Mouse (Mus musculus) skeletal muscle tissue, adult 2 months (tissue): ENCODE results near the gene Hhat.

Source experiments
- DNase-seq: peaks from one replicate; pipeline ENCODE4 v3.0.0-alpha.2; 2012; ENCODE audit warnings: low read depth, low spot score

The Hhat gene

DNA sequence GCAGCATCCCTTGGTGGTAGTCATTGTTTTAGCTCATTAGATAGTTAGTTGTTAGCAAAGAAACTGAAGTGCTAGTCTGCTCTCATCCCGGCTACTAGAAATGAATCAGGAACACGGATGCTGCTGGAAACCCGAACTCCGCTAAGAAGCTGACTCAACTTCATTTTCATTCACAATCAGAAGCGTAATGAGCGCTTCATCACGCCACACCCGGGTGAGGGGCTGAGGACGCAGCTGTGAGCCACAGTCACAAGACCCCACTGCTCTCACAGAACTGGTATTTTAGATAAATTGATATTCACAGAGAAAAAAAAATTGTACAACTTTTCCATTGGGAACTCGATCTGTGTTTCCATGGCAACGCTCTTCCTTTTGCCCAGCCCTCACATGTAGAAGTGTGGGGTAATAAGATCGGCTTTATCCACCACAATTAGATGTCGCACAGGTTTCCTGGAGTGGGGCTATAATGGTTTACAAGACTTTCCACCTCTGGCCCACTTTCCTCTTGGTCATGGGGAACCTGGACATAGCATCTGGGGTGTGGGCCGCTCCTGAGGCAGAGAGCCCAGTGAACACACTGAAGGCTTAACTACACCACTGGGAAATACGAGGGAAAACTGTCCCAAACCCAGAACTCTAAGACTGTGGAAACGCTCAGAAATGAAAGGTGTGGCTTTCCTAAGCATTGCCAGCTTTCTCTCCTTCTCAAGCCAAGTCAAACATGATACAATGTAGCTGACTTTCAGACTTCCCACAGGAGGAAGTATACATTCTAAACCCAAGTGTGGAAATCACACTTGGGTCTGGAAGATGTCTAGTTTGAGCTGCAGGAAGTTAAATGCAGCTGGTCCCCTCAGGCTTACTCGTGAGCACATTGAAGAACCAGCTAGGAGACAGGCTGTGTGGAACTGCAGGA, 14.3 kb upstream of the Hhat start:
- DNase-seq: peak; percentile 44

DNA sequence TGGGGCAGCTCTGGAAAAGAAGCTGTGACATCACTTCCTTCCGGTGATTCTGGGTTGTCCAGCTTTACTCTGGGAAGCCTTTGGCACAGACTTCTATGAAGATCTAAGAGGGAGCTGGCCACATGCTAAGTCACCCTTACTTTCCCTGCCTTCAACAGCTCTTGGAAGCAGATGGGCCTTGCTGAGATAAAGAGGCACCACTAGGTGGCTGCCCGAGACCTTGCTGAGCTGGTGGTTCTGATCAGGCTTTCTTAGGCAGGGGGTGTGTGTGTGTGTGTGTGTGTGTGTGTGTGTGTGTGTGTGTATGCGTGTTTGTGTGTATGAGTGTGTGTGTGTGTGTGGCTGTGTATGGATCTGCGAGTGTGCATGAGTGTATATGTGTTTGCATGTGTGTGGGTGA, 13.4 kb upstream of the Hhat start:
- peak; percentile 48 for DNase-seq

DNA sequence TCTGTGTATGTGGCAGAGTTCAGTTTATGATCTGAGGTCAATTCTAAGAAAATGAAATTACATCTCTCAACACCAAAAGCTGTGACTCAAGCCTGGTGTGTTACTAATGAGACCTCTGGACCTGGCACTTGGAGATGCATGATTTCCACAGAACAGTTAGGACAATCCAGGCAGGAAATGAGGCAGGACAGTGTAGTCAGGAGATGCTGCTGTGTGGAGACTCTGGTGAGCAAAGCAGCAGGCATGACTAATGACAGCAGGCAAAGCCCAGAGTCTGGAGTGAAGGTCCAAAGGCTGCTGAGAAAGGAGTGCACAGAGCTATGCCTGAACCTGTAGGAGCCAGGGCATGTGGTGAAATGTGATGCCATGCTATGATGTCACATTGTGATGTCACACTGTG, 10.2 kb upstream of the Hhat start:
- no peak for DNase-seq

GRCm38 (mm10) chr1:192778869-192779514, 8.0 kb upstream of the Hhat start:
- DNase-seq: peak; percentile 30

- DNase-seq: no peak
Measured at GRCm38 (mm10) chr1:192778206-192778605, 7.2 kb upstream of the Hhat start.

DNA sequence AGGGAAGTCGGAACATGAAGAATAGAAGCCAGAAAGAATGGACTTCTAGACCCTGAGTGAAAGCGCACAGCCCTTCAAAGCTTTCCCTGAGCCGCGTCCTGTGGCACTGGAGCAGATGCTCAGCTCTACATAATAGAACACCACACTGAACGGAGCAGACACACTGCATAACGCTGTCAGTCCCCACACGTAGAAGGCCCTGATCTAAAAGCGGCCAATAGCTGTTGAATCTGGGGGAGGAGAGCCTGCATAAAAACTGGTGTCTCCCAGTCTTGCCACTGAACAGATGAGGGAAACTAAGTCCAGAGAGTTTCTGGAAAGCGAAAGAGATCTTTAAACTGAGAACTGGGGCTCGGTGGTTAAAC, 911 bp downstream of the Hhat start:
- DNase-seq: no peak

DNA sequence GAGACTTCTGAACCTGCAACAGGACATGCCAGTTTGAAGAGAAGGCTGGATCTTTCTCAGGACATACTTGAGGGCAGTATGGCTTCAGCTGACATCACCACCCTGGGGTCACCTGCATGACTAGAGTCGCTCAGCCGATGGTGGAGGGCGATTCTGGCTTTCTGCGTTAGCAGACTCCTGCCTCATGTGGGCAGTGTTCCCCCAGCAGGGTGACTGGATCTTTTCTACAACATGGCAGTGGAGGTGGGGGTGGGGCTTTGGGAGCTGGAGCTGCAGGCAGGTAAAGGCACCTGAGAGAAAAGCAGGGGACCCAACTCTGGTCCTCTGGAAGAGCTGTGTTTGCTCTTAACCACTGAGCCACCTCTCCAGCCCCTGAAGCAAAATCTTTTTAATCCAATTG, 5.5 kb downstream of the Hhat start:
- no peak for DNase-seq

DNA sequence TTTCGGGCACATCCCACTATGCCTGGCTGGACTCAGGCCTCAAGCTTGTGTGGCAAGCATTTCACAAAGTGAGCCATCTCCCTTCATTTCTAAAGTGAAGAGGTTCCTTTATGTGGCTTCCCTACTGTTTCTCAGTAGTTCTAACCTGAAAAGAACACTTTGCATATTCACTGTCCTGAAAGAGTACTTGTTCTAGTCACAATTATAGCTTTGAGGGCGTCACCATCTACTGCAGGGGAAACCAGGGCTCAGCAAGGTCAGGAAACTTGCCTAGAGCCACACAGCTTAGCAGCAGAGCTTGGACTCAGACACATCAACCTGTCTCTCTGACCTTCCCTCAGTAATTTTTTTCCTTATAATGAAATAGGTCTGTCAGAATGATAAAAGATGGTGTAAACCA, 6.5 kb downstream of the Hhat start:
- DNase-seq: no peak

DNA sequence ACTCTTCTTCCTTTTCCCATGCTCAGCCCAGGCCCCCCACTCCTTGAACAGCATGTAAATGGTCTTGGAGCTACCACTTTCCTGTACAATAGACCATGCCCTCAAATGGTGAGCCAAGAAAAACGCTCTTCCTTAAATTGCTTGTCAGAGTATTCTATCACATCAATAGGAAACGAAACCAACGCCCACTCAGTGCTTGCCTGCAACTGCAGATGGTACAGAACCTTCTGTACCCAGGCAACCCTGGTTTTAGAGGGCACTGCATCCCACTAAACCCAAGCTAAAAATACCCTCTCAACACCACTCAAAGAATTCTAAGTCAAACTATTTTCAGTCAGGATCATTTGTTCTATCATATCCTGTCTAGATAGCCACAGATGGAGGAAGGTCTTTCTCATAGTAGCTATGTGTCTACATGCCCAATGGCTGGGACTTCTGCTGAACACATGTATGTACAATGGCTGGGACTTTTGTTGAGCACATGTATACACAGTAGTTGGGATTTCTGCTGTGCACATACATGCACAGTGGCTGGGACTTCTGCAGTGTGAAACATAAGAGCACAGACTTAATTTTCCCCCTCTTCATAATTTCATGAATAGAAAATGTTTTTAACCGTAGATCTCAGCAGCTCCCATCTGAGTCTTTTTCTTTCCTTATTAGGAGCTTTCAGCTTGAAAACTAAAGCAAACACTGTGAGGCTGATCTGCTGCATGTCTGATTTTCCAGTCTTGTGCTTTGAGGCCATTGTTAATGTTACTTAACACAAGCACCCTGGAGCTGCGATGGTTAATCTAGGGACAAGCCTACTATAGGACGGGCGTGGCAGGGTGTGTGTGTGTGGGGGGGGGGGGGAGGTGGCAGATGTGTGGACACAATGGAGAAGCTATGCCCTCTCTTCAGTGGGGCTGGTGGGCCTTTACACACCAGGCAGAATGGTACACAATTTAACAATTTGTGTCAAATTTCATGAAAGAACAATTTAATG, 7.8 kb downstream of the Hhat start:
- no peak for DNase-seq

DNA sequence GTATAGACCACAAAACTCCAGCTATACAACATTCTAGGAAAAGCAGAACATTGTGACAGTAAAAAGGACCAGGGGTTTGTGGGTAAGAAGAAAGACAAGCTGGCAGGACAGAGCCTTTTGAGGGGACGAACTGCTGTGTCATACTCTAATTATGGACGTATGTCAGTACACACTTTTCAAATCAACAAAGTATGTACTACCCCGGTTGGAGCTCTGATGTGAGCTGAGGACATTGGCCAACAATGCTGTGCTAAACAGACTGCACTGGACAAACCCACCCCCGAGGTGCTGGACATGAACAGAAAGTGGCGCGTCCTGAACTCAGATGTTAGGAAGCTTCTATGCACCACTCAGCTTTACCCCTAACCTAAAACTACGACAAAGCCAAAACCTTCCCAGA, 14.3 kb downstream of the Hhat start:
- no peak for DNase-seq

DNA sequence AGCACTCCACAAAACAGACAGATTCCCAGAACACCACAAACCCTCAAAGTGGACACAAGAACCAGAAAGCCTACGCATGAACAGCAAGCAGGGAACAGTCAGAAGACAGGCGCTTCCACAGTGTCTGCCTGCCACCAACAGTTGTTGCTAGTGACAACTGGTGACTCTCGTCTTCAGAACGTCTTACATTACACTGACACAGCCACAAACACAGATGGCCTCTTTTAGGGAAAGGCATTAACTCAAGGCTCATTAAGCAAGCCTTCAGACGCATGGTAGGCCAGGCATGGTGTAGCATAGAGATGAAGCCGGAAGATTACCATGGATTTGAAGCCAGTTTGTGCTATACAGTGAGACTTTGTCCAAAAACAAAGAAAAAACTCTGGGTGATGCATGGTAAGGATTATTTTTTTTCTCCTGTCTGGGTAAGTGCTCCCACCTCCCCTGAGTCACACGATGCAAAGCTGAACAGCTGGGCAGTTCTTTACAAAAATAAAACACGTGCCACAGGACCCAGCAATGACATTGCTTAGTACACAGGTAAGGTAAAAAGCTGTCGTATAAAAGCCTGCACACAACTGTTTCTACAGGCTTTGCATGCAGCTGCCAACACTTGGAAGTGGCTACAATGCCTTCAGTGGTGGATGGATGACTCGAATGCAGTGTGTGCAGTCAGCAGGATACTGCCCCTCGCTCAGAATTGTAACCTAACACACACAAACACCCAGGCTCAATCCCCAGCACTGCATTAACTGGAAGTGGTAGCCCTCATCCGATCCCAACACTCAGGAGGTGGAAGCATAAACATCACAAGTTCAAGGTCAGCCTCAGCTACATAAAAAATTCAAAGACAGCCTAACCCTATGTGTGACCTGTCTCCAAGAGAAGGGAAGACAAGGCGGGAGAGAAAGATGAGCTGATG, 15.1 kb downstream of the Hhat start:
- no peak for DNase-seq

- DNase-seq: no peak
Measured at GRCm38 (mm10) chr1:192755246-192755645, 15.8 kb downstream of the Hhat start.

DNA sequence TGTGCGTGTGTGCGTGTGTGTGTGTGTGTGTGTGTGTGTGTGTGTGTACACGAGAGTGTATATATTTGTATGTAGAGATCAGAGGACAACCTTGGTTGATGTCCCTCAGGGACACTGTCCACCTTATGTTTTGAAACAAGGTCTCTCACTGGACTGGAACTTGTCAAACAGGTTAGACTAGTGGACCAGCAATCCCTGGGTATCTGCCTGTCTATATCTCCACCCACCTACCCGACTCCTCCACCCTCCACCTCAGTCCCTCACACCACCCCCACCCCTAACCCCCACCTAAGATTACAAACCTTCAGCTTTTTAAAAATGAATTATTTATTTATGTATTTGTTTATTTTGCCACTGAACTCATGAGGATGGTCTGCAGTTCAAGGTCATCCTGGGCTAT, 16.8 kb downstream of the Hhat start:
- DNase-seq: no peak

DNA sequence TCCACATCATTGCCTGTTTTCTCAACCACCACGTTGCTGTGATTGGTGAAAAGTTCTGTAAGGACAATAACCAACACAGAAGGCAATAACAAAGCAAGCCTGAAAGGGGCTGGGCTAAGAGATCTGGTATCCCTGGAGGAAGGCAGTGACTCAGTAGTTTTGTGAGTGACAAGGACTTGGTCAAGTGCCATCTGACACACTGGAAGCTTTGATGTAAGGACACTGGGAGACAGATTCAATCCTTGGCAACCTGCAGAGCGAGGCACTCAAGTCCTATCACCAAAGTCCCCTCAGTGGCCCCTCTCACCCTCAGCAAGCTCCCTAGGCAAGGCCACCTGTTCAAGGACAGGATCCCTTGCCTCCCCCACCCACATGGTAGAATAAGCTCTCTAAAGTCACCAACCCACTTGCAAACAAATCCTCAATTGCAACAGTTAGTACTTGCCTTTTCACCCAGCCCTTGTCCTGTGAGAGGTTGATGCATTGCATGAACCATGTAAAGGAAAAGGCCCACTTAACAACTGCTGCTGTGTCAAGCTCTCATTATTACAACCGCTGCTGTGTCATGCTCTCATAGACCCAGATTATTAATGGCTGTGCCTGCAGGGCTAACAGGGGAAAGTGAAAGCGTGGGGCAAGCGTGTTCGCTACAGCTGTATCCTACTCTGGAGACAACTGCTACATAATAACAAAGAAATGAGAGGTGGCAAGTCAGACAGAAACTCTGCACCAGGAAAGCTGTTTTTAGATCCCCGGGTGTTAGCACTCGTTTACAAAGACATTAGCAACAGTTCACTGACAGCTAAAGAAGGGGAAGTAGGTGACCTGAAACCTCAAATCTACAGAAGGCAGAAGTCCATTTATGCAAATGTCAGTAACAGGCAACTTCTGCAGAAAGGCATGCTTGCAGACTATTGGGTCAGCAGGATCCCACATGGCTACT, 18.1 kb downstream of the Hhat start:
- peak; percentile 27 for DNase-seq

DNA sequence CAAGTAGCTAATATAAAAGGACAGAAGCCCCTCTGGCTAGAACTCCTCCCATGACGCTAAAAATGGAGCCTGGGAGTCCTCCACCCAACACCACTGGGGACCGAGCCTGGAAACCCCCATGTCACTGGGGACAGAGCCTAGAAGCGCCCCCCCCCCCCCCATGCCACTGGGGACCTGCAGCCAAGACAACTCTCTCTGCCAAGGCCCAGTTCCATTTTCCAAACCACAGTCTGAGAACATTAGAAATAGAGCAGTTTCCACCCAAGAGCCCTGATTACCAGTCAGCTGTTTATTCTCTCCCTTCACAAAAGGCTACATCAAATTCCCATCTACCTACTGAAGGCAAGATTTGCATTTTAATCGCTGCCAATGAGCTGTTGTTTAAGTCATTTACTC, 21.0 kb downstream of the Hhat start:
- DNase-seq: no peak

DNA sequence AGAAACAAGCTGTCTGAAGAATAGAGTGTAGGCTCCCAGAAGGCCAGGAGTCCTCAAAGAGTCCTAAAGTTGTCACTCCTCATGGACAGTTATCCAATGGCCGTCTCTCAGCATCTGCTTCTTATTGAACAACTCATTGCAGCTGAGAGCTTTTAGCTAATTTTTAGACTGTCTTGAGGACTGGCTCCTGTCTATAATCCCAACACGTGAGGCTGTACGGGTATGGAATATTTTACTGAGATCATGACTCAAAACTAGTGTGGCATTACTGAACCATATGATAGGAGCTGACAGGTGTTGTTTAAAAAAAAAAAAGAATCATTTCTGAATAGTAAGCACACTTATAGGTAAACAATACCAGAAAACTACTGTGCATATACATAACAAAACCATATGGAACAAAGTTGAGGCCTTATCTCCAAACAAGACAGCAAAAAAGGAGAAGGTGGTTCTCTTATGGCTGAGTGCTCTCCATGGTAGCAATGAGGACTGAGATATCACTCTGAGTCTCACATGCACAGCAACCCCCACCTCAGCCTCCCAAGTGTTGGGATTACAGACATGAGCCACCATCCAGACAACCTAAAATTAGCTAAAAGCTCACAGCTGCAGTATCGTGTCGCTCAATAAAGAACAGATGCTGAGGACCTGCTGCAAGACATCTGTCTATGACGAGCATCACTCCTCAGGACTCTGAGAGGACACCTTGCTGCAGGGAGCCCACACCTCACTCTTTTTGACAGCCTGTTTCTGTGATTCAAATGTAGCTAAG, 21.6 kb downstream of the Hhat start:
- no peak for DNase-seq

DNA sequence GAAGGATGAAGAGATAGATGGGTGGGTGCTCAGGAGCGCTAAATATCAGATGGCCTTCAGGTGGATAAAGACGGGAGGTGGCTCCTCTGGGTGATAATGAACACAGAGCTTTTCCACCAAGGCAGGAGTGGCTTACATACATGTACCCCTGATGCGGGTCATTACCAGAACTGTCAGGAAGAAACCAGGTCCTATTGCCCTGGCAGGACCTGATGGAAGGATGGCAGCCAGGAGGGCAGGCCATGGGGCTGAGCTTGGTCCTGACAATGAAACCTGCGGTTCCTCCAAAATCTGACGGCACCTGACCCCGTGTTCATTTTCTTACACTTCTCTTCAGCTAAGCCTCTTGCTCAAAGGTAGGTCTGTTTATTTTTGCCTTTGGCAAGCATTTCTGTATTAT, 24.8 kb downstream of the Hhat start:
- DNase-seq: no peak

DNA sequence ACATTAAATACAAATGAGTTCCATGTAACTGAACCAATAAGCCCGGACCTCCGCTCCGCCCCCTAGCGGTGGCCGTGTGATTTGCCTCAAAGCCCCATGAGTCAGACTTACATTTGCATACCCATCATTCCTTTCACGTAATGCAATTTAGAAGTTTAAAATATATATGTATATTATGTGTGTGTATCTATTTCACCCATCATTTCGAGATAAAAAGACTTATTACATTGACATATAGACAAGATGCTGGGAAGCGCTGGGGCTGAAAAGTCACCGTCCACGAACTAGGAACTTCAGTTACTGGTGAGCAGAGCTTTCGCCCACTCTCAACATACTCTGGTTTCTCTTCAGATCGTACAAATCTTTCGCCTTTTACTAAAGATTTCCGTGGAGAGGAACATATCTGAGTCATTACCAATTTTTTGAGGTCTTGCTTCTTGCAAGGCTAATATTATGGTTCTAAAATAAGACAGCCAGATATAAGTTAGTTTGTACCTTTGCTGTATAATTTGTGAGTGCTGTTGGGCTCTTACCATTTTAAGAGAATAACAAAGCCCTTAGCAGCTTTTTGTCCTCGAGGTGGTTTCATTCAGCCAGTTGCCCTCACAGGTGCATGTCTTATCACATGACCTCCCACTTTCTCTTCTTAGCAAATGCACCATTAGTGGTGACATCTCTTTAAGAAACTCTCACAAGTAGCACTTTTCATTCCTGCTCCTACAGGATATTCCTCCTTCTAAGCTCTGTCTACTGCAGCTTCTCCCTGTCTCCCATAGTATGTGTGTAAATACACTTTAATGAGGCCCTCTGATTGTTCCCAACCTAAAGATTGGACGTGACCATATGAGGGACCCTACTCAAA, 25.6 kb downstream of the Hhat start:
- peak; percentile 18 for DNase-seq
